Mouse (Mus musculus) brain, adult 2 months (tissue): ENCODE data around the gene Olfr1052.
"Not testable (repeated sequence)": the region's sequence is repeated elsewhere in the genome, so short reads cannot be mapped to it uniquely, and the experiment has no call there.

Experiments
- DNase-seq: peaks from one replicate; pipeline ENCODE4 v3.0.0; 2011; ENCODE audit warnings: low read depth, low spot score

The Olfr1052 gene

DNA sequence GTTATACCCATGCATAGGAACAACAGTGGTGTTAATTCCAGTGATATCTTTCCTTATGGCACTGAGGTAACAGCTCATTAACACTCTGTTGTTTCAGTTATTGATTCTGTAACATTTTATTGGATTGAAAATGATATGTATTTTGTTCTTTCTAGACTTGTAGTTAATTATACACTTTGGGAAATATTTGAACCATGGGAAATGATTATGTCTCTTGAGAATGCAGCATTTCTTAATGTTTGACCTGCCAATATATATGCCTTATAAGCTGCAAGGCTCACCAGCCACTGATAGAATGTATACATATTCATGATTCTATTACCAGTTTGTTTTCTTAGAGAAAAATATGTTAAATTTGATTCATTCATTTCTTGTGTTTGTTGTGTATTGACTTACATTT lies at the start of gene Olfr1052:
Gene Olfr1052, plus strand, starts transcription at position 301 of the 400 bp plus-strand sequence.
- DNase-seq, result no peak

DNA sequence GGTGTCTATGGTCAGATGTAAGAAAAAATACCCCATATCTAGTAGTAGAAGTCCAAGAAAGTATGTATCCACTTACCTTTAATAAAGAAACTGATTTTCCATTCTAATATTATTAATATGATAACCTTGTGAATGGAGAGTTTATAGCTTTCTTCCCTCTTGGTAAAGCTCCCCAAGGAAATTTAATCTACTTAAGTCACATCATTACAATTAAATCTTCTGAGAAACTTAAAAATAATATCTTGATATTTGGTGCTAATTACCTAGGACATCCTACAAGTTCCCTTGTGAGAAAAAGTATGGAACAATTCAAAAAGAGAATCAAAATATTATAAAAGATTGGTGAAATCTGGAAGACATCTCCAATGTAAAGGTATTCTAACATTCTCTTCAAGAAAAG lies 34.0 kb upstream of the Olfr1052 start, which contains the start of gene Olfr1049:
Gene Olfr1049, minus strand, starts transcription at position 101 of the 400 bp plus-strand sequence.
- not testable (repeated sequence) for DNase-seq

DNA sequence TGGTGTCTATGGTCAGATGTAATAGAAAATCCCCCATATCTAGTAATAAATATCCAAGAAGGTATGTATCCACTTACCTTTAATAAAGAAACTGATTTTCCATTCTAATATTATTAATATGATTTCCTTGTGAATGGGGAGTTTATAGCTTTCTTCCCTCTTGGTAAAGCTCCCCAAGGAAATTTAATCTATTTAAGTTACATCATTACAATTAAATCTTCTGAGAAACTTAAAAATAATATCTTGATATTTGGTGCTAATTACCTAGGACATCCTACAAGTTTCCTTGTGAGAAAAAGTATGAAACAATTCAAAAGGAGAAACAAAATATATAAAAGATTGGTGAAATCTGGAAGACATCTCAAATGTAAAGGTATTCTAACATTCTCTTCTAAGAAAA lies 13.3 kb upstream of the Olfr1052 start, which contains the start of gene Olfr1051:
Gene Olfr1051, minus strand, starts transcription at position 101 of the 400 bp plus-strand sequence.
- not testable (repeated sequence) for DNase-seq

DNA sequence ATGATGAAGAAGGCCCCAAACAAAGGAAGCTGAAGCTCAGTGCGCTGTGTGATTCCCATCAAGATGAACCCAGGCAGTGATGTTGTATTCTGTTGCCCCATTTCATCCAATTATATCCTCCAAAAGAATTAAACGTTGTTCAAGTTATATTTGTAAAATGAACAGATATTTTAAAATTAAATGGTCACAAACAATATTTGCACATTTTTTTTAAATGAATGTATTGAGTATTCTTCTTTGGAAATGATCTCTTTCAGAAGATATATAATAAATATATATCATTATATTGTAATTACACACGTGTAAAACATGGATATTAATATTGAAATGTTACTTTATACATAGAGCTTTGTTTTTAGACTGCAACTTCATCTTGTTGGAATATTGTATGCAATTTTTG lies 22.9 kb downstream of the Olfr1052 start, which contains the start of gene Olfr1053:
Gene Olfr1053, minus strand, starts transcription at position 101 of the 400 bp plus-strand sequence.
- DNase-seq, result no peak

DNA sequence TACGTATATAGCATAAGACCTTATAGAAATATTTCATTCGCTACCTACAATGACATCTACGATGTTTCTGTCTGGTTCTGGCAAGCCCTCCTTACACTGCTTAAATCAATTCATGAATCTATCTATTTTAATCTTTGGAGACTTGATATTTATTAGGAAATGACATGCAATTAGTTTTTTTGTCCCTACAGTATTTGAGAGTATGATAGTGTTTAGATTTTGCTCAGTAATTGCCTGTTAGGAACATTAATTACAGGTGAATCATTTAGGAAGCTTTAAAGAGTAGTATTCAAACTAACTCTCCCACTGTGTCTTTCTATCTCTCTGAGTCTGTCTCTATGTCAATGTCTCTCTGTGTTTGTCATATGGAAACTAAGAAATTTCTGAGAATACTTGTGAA lies 43.1 kb downstream of the Olfr1052 start, which contains the start of gene Olfr1054:
Gene Olfr1054, minus strand, starts transcription at position 101 of the 400 bp plus-strand sequence.
- no peak for DNase-seq
